Mouse (Mus musculus) CH12.LX (cell line): ENCODE data around the gene Ghr. TPM values are rescaled to one million over a fixed set of nuclear protein-coding genes. Genes with fewer than 3 reads are reported as not detected.

Experiments
- DNase-seq: peaks from one replicate; pipeline ENCODE4 v3.0.0-alpha.2; 2013; ENCODE audit errors: extremely low read depth
- H3K27ac ChIP-seq: 2 replicates; pipeline ENCODE4 v1.5.1; 2012; ENCODE audit warnings: low read depth, mild to moderate bottlenecking, control low read depth, moderate library complexity; ENCODE audit not compliant: insufficient read depth
- H3K27me3 ChIP-seq: replicated peaks from 2 replicates; pipeline ENCODE3; 2012; ENCODE audit warnings: inconsistent platforms
- H3K36me3 ChIP-seq, 2 experiments: replicated peaks in 1 of 2; 2 replicates each; pipeline versions ENCODE3 to v1.6.1; 2012; ENCODE audit warnings: inconsistent platforms in 1 of 2, low read length in 1 of 2, mild to moderate bottlenecking in 1 of 2, mixed read lengths in 1 of 2, moderate library complexity in 1 of 2; ENCODE audit not compliant: control insufficient read depth in 1 of 2, insufficient read depth in 1 of 2
- H3K4me1 ChIP-seq, 2 experiments: 2 replicates each; pipeline ENCODE4 v1.6.1; 2012; ENCODE audit warnings: inconsistent platforms in 1 of 2, moderate library complexity in 1 of 2; ENCODE audit not compliant: insufficient read depth in 2 of 2, control insufficient read depth in 1 of 2
- H3K4me2 ChIP-seq: 2 replicates; pipeline ENCODE4 v1.6.1; 2012; ENCODE audit warnings: low read depth, mild to moderate bottlenecking, control low read depth; ENCODE audit not compliant: poor library complexity, insufficient read depth, severe bottlenecking
- H3K4me3 ChIP-seq, 3 experiments: fragments of 150-350 bp in 1 of 3; sonication (generic) in 1 of 3; replicated peaks in 1 of 3; 2 replicates each; pipeline versions ENCODE3 to v1.5.1; 2011 to 2012; ENCODE audit warnings: low read depth in 2 of 3, low read length in 2 of 3, mild to moderate bottlenecking in 2 of 3, moderate library complexity in 2 of 3, control low read depth in 1 of 3, improper control_type of control experiment in 1 of 3, inconsistent platforms in 1 of 3, mixed read lengths in 1 of 3; ENCODE audit not compliant: poor library complexity in 1 of 3
- H3K79me2 ChIP-seq: replicated peaks from 2 replicates; pipeline ENCODE4 v1.6.1; 2012; ENCODE audit warnings: mild to moderate bottlenecking, moderate library complexity; ENCODE audit not compliant: control insufficient read depth, poor library complexity, insufficient read depth, severe bottlenecking; ENCODE audit errors: extremely low read depth
- H3K9ac ChIP-seq: 2 replicates; pipeline ENCODE4 v1.6.1; 2012; ENCODE audit warnings: low read depth, mild to moderate bottlenecking, control low read depth, moderate library complexity; ENCODE audit not compliant: insufficient read depth
- H3K9me3 ChIP-seq: replicated peaks from 2 replicates; pipeline ENCODE3; 2012; ENCODE audit warnings: low read length, inconsistent platforms, mixed read lengths
- CHD2 ChIP-seq: IDR thresholded peaks from 2 replicates; pipeline ENCODE4 v1.6.1; 2011; ENCODE audit warnings: low read length, improper control_type of control experiment
- CTCF ChIP-seq, 2 experiments: IDR thresholded peaks in 1 of 2; conservative IDR thresholded peaks in 1 of 2; 2 replicates each; pipeline ENCODE4 v1.5.1; 2011 to 2012; ENCODE audit warnings: low read depth in 2 of 2, low read length in 2 of 2, improper control_type of control experiment in 1 of 2, inconsistent platforms in 1 of 2, mild to moderate bottlenecking in 1 of 2, moderate library complexity in 1 of 2
- E2F4 ChIP-seq: IDR thresholded peaks from 2 replicates; pipeline ENCODE4 v1.6.1; 2011; ENCODE audit warnings: low read depth, low read length, improper control_type of control experiment; ENCODE audit not compliant: insufficient replicate concordance
- ELF1 ChIP-seq: IDR thresholded peaks from 2 replicates; pipeline ENCODE4 v1.6.1; 2014; ENCODE audit warnings: low read depth, mild to moderate bottlenecking, inconsistent platforms, low read length, improper control_type of control experiment
- EP300 ChIP-seq: IDR thresholded peaks from 2 replicates; pipeline ENCODE4 v1.6.1; 2011; ENCODE audit warnings: low read length, improper control_type of control experiment
- IRF4 ChIP-seq: IDR thresholded peaks from 2 replicates; pipeline ENCODE4 v1.6.1; 2014; ENCODE audit warnings: low read depth, mild to moderate bottlenecking, inconsistent platforms, low read length, improper control_type of control experiment
- JUND ChIP-seq: conservative IDR thresholded peaks from 2 replicates; pipeline ENCODE4 v1.6.1; 2011; ENCODE audit warnings: low read depth, low read length, improper control_type of control experiment
- MAFK ChIP-seq: IDR thresholded peaks from 2 replicates; pipeline ENCODE4 v1.6.1; 2011; ENCODE audit warnings: low read length, improper control_type of control experiment; ENCODE audit not compliant: insufficient replicate concordance
- MXI1 ChIP-seq: IDR thresholded peaks from 2 replicates; pipeline ENCODE4 v1.6.1; 2011; ENCODE audit warnings: mild to moderate bottlenecking, low read depth, low read length, improper control_type of control experiment
- MYC ChIP-seq: IDR thresholded peaks from 2 replicates; pipeline ENCODE4 v1.6.1; 2011; ENCODE audit warnings: low read depth, mild to moderate bottlenecking, improper control_type of control experiment, low read length
- POLR2AphosphoS2 ChIP-seq: IDR thresholded peaks from 2 replicates; pipeline ENCODE4 v1.6.1; 2011; ENCODE audit warnings: low read depth, low read length, improper control_type of control experiment
- RAD21 ChIP-seq: IDR thresholded peaks from 2 replicates; pipeline ENCODE4 v1.6.1; 2011; ENCODE audit warnings: low read depth, mild to moderate bottlenecking, low read length, improper control_type of control experiment, moderate library complexity
- SIN3A ChIP-seq: IDR thresholded peaks from 2 replicates; pipeline ENCODE4 v1.6.1; 2012; ENCODE audit warnings: low read length, improper control_type of control experiment, inconsistent platforms
- USF1 ChIP-seq: IDR thresholded peaks from 2 replicates; pipeline ENCODE4 v1.6.1; 2014; ENCODE audit warnings: low read depth, mild to moderate bottlenecking, inconsistent platforms, low read length, improper control_type of control experiment
- USF2 ChIP-seq: conservative IDR thresholded peaks from 2 replicates; pipeline ENCODE4 v1.6.1; 2011; ENCODE audit warnings: low read depth, low read length, improper control_type of control experiment
- ZC3H11A ChIP-seq: IDR thresholded peaks from 2 replicates; pipeline ENCODE4 v1.6.1; 2012; ENCODE audit warnings: low read depth, mild to moderate bottlenecking, inconsistent platforms, low read length, improper control_type of control experiment
- ZKSCAN1 ChIP-seq: IDR thresholded peaks from 2 replicates; pipeline ENCODE4 v1.6.1; 2012; ENCODE audit warnings: low read depth, inconsistent platforms, low read length, improper control_type of control experiment, borderline replicate concordance
- ZNF384 ChIP-seq: IDR thresholded peaks from 2 replicates; pipeline ENCODE4 v1.6.1; 2012; ENCODE audit warnings: low read depth, low read length, improper control_type of control experiment, inconsistent platforms
- dilution Hi-C: fragments of 300-500 bp; cut with MboI; formaldehyde crosslinking; loops from 2 replicates; pipeline ENCODE4 v1.14.3; 2020; ENCODE audit warnings: low sequenced_read_pairs; ENCODE audit not compliant: extremely low pct_unique_long_range_greater_than_20kb, extremely low pct_ligation_motif_present
- in situ Hi-C: fragments of 300-500 bp; cut with MboI; formaldehyde crosslinking; loops from 3 replicates; pipeline ENCODE4 v1.14.3; 2019; ENCODE audit warnings: low sequenced_read_pairs, low pct_ligation_motif_present, low pct_unique_long_range_greater_than_20kb, mixed read lengths
- polyA plus RNA-seq: library from polyadenylated mRNA; unstranded; fragments of >175 nt; gene quantifications from 2 replicates; pipeline ENCODE4 v1.2.1, GENCODE M21; 2012; ENCODE audit warnings: low read depth; ENCODE audit not compliant: insufficient read length
- total RNA-seq, 2 experiments: library from RNA; depleted of rRNA; stranded (reverse); fragments of 300-350 nt in 1 of 2; fragments of >200 nt in 1 of 2; gene quantifications; 2 replicates each; pipeline ENCODE4 v1.2.3; 2012 to 2014

The Ghr gene
- total and polyA plus RNA-seq, 3 experiments, result 0.42 to 1.7 (median 0.89) TPM

DNA sequence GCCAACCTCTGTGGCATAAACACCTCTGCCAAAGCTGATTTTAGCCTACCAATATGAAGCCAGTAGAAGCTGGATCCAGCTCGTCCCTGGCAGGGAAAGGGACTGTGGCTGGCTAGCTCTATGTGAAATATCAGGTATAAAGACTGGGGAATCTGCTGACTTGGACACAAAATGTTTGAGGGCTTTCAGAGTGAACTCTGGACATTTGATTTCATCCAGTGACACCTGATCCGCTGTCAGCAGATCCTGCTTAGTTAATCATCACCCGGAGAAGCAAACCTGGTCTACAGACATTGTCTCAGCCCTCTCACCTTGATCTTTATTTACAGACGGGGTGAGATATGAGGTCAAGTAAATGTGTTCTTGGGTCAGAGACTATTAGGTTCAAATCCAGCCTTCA, 118.5 kb downstream of the Ghr start:
- no peak for TF ChIP-seq ZKSCAN1
- no peak for TF ChIP-seq EP300
- no peak for TF ChIP-seq CTCF (conservative IDR thresholded peaks at IDR 0.05 in 1 of 2, IDR thresholded peaks at IDR 0.05 in 1 of 2; ENCODE audit: low read depth in 2 of 2, low read length in 2 of 2)
- TF ChIP-seq RAD21, result no peak
- TF ChIP-seq ZC3H11A, result no peak
- no peak for TF ChIP-seq CHD2
- no peak for TF ChIP-seq SIN3A
- no peak for TF ChIP-seq MXI1
- TF ChIP-seq POLR2AphosphoS2, result no peak
- TF ChIP-seq MAFK, result no peak
- TF ChIP-seq USF1, result no peak
- TF ChIP-seq IRF4, result no peak
- no peak for TF ChIP-seq JUND
- no peak for TF ChIP-seq E2F4
- TF ChIP-seq ELF1, result no peak
- no peak for TF ChIP-seq ZNF384
- no peak for TF ChIP-seq MYC
- no peak for TF ChIP-seq USF2
- H3K9ac ChIP-seq, result no peak overlapping the region
- no peak for DNase-seq
- no peak overlapping the region for H3K27ac ChIP-seq
- dilution Hi-C loops (no loop called here), in situ Hi-C loops (no loop called here)
- H3K27me3 ChIP-seq, result no peaks in the 10 kb centered on the region
- H3K79me2 ChIP-seq, result no peaks in the 10 kb centered on the region
- no peaks in the 10 kb centered on the region for H3K4me1 ChIP-seq
- H3K36me3 ChIP-seq, result no peaks in the 10 kb centered on the region
- H3K4me3 ChIP-seq, result no peak overlapping the region
- no peaks in the 10 kb centered on the region for H3K9me3 ChIP-seq
- no peak overlapping the region for H3K4me2 ChIP-seq

DNA sequence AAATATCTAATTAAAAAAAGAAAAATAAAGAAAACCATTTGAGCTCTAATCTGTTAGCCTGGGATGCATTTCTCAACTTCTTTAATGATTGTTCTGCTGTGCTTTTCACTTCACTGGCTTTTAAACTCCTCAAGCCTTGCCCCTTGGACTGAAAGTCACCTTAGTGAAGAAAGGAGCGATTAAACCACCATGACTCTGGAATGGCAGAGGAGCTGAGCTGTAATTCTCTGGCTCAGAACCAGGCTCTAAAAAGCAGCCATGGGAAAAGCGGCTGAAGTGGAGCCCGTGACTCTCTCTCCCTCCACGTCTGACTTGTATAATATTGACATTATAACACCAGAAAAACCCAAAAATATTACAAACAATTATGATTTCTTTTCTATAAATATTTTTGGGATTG, 126.7 kb downstream of the Ghr start:
- dilution Hi-C loops (no loop called here), in situ Hi-C loops (no loop called here)
- Histone ChIP-seq H3K4me3 (no peak overlapping the region), H3K79me2 (no peaks in the 10 kb centered on the region), H3K9ac (no peak overlapping the region), H3K27me3 (no peaks in the 10 kb centered on the region), H3K9me3 (no peaks in the 10 kb centered on the region), H3K4me2 (no peak overlapping the region), H3K27ac (no peak overlapping the region), H3K36me3 (no peaks in the 10 kb centered on the region), H3K4me1 (no peaks in the 10 kb centered on the region)
- TF ChIP-seq RAD21, result no peak
- no peak for DNase-seq
